Mouse (Mus musculus) left cerebral cortex, postnatal 14 days (tissue): ENCODE measurements at regions not wholly inside any gene's neighbourhood (a gene's known extent, or its start where the extent isn't known, plus 50 kb on each side); places are given as distances from the start of the nearest gene placed in this dataset.
"Not testable (repeated sequence)": the region's sequence is repeated elsewhere in the genome, so short reads cannot be mapped to it uniquely, and the experiment has no call there.

Experiments used
- DNase-seq, 2 experiments: peaks; one replicate each; pipeline ENCODE4 v3.0.0; 2021 to 2022; ENCODE audit warnings: low spot score in 2 of 2, mixed read lengths in 1 of 2
- intact Hi-C: fragments of 180-260 bp; cut with DNase I; formaldehyde crosslinking; loops from one replicate; pipeline ENCODE4 v1.15.1; 2025

DNA sequence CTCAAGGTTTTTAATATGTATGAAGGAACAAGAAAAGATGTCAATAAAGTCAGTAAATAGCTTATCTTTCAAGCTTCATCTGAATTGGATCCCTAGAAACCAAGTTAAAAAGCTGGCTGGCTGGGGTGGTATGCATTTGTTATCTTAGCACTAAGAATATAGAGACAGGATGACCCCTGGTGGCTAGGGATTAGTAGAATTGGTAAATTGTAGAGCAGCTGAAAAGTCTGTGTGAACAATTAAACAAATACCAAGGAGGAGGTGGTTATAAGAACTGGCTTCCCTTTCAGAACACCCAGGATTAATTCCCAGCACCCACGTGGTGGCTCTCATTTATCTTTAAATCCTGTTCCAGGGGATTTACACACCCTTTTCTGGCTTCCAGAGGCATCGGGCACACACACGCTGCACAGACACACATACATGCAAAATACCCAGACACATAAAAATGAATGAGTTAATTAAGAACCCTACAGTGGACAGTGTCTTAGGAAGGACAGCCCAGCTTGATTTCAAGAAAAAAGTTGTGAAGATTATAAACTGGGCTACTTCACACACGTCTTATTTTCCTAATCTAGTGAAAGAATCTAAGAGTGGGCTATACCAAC, 170.5 kb downstream of the Pdzph1 start:
- DNase-seq = peak; percentile 18 to 34
- intact Hi-C loops = loop anchor here (2.0 to 5.0 kb wide), 2 partner anchors 232 to 1048 kb away; no protein-coding TSS in a partner anchor

DNA sequence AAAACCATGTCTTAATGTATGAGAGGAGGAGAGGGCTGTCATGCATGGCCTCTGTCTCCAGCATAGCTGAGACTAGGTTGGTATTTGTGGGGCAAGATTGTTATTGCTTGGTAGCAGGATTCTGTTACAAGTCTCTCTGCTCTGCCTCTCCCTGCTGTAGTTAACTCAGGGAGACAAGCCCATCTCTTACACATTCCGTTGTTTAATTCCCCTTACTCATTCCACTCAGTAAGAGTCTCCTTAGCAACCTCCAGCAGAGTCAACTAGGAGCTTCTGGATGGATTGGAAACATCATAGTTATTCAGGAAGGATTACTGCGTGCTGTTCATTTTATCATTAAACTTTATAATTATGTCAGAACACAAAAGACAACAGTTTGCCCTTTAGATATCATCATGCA, 171.8 kb downstream of the Pdzph1 start:
- intact Hi-C loops = no loop called here
- DNase-seq = no peak

DNA sequence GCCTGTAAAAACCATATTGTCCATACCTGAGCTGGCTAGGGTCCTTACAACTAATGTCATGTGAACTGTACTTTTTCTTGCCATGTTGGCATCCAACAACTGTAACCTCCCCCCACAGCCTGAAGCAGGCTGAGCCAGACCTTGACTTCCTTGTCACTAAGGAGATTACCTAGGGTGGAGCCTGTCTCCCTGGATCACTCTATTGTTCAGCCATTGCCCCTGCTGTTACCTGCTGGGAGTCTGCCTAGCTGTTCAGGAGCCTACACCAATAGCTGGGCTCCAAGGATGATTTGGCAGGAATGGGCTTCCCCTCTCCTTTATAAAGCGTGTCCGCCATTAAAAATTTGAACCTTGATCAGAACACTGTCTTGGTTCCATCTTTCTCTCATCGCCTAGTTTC, 215.7 kb downstream of the Pdzph1 start:
- intact Hi-C loops, DNase-seq: not testable (repeated sequence)

DNA sequence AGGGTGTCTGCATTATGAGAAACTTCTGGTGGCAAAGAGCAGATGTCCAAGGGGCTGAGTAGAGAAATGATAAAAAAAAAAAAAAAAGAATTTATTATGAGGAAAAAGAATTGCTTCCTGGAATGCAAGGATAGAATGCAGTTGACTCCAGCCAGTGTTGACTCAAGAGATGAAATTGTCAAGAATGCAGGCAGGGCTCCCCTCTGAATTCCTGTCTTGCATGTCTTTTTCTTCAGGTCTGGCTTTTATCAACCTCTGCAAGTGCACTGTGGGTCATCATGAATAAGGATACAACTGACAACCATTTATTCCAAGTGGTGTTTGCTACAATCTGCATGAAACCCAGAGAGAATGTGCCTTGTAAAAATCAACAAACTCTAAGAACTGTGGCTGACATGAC, 217.6 kb downstream of the Pdzph1 start:
- intact Hi-C loops = no loop called here
- no peak for DNase-seq

DNA sequence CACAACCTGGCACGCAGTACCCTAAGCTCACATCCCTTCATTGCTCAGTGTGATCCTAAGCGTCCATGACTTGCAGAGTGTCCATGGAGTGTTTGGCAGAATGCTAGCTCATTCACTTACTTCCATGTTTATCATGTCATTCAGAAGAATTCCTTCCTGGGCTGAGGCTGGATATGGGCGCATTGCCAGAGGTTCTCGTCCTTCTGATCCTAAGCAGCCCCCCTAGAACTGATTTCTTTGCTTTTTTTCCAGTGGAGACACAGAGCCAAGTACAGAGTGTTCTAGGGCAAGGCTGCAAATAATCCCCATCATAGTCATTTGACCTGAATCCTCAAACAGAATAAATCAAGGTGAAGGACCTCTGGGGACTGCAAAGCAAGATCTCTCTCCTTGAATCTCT, 226.0 kb downstream of the Pdzph1 start:
- peak in 1 of 2 experiments; percentile 11 for DNase-seq
- intact Hi-C loops = no loop called here

DNA sequence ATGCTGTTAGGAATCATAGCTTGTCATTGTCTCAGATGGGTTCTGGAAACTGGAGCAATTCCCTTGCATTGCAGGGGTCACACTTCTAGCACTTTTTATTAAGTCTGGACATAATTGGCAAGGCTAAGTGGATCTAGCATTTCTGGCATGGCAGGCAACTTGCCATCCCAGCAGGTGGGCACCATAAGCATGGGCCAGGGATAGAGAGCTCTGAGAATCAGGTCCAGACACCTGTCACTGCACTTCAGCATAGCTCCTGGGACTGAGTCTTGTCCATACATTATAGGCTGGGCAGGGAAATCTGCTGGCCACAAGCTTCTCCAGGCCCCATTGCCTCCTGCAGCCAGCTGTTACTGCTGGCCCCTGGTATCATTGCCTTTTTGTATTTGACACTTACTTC, 242.2 kb downstream of the Pdzph1 start:
- intact Hi-C loops = no loop called here

DNA sequence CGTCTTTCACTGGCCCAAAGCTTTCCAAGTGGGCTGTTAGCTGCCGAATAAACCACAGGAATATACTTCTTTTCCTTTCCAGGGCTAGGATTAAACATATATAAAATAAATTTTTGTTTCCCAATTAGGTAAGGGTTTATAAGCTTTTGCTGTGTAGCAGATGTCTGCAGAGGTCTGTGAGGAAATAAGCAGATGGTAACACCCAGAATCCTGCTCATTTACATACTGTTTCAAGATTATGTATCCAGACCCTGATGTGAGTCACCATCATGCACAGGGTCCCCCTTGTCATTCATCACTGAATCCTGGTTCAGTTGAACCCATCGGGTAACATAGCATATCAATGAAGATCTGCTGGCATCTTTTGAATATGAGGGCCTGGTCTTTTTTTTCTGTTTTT, 242.9 kb downstream of the Pdzph1 start:
- peak in 1 of 2 experiments; percentile 24 for DNase-seq
- intact Hi-C loops = no loop called here

More for the DNA sequence above, 242.2 kb downstream of the Pdzph1 start:
- DNase-seq = no peak

DNA sequence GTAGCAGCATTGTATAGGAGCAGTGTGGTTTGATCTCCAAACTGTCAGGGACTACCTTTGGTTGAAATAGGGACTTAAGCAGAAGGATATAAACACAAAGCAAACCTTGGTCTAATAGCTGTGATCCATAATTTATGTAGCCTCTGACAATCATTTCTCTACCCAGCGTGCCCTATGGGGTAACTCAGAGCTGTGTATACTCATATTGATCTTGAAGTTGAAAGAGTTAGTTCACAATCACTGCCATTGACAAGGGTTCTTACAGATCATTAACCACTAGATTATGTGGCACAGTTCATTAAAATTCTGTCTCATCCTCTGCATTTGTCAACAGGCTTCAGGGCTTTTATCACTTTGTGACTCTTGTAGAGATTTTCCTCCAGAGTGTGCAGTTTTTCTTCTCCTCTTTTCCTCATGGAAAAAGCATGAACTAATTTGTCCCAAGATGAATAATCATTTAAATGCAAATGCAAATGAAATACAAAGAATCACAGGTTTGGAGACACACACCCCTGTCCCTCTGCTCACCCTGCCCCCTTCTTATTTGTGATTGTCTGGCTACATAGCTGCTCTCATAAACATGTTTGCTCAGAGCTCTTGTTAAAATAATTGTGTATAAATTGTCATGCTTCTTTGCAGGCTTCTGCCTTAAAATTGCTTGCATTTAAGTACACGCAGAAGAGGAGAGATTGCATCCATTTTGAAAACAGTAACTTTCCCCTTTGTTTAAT, 280.3 kb downstream of the Pdzph1 start:
- no peak for DNase-seq
- intact Hi-C loops = no loop called here

DNA sequence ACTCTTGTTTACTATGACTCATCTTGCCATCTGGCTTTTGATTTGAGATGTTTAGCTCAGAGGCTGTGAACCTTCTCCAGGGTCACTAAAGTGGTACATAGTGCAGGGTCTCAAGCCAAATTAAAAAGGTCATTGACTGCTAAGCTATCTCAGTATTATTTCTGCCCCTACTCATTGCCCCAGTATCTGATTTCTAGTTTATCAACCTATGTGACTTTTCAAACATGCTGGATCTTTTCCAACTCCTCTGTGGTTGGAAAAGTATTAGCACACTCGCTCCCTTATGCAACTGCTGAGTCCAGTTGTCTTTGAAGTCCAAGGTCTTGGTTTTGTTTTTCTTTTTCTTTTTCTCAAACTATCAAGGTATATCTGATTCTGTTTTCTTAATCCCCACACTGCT, 301.0 kb downstream of the Pdzph1 start:
- DNase-seq = no peak
- intact Hi-C loops = no loop called here

DNA sequence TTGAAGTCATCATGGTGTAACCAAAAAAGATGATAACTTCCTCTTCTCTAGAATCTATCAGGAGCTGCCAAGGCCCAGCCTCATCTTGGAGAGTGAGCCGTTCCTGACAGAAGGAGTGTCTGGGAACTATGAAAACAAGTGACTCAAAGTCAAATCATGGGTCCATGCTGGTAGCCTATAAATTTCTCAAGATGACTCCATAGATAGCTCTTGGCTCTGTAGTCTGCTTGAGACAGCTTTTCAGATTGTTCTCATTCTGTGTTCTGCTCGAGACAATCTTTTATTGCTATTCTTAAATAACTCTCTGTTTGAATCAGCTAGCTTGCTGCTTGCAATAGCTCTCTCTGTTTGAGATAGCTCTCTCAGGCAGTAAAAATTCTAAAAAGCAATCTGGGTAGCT, 318.9 kb downstream of the Pdzph1 start:
- intact Hi-C loops = no loop called here
- peak; percentile 23 to 34 for DNase-seq

DNA sequence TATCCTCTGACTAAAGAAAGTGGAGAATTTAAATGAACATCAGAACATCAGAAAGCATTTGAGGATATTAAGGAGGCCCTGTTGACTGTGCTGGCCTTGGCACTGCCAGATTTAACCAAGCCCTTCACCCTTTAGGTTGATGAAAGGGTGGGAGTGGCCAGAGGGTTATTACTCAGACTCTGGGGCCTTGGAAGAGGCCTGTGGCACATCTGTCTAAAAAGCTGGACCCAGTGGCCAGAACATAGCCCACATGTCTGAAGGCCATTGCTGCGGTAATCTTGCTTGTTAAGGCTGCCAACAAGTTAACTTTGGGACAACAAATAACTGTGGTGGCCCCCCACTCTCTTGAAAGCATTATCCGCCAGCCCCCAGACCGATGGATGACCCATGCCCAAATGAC, 323.1 kb downstream of the Pdzph1 start:
- intact Hi-C loops = no loop called here
- DNase-seq = no peak

DNA sequence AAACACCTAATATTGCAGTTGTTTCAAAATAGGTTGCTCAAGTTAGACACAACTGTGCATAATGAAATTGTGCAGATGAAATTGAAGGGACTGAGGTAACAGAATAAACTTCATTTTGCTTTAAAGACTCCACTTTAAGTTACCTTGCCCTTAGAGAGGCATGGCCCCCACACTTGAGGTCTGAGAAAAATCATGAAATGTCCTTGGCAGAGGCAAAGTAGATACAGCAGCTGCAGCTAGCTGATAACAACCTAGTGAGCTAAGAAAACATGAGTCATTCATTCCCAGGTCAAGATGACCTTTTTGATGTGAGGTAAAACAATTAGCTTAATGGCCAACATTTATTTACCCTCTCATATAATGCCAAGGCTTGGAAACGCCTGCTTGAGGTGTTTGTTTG, 347.4 kb downstream of the Pdzph1 start:
- DNase-seq = no peak

DNA sequence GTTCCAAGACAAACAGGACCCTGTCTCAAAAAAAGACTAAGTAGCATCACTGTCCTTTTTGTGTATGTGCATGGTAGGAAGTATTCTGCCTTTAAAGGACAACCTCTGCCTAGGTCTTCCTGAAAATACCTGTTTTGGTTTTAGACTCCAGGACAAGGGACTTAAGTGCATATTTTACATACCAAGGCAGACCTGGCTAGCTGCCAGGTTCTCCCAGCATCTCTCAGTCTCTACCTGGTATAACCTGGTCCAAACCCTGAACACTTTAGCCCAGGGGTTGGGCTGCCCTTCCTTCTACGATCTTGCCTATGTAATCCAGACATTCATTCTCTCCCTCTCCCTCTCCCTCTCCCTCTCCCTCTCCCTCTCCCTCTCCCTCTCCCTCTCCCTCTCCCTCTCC, 348.9 kb downstream of the Pdzph1 start:
- intact Hi-C loops = no loop called here
- no peak for DNase-seq

More for the DNA sequence above, 347.4 kb downstream of the Pdzph1 start:
- intact Hi-C loops = no loop called here

DNA sequence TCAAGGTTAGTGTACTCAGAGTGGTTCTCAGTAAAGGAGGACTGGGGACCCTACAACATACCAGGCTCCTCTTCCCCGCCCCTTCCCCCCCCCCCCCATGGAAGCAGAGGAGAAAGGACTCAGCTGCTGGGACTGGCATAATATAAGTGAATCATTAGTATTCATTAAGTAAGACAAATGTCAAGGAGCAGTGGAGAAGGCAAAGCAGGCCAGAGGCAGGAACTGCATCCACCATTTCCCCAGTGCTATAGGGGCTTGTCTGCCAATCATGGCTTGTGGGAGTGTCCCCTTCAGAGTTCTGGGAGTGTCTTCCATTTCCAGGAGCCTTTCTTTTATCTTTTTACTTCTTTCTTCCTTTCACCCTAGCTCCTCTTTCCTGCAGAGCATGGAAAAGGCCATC, 392.3 kb downstream of the Pdzph1 start:
- DNase-seq = no peak
- intact Hi-C loops = no loop called here

DNA sequence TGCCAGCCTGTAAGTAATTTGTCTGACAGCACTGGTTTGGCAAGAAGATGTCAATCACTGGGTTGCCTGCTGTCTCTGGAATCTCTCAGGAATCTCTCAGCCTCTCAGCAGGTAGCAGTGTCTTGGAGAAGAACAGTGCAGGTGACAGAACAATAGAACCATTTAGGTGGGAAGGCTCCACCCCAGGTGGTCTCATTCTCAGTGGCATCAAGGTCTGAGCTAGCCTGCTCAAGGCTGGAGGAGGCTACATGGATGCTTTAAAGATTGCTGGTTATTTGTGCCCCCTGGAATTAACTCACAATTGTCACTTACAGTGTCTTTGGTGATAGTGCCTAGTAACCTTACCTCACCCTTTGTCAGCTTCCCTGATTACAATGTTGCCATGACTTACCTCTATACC, 394.5 kb downstream of the Pdzph1 start:
- intact Hi-C loops = no loop called here

DNA sequence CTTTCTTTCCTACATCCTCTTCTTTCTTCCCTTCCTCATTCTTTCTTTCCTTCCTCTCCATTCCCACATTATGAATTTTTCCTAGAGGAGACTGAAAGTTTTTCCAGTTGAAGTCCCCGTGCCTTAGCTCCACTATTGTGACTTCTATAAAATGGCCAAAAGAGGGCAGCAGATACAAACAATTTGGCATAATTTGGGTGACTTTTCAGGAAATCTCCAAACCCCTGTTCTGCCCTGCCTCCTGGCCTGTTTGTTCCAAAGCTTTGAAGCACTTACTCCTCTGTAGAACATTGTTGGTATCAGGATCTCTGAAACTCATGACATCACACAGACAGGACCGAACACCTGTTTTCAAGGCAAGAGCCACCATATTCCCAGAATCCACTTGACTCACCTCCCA, 403.2 kb downstream of the Pdzph1 start:
- intact Hi-C loops = loop anchor here (2.0 to 10.0 kb wide), 2 partner anchors 233 to 317 kb away; no protein-coding TSS in a partner anchor

More for the DNA sequence above, 394.5 kb downstream of the Pdzph1 start:
- no peak for DNase-seq

DNA sequence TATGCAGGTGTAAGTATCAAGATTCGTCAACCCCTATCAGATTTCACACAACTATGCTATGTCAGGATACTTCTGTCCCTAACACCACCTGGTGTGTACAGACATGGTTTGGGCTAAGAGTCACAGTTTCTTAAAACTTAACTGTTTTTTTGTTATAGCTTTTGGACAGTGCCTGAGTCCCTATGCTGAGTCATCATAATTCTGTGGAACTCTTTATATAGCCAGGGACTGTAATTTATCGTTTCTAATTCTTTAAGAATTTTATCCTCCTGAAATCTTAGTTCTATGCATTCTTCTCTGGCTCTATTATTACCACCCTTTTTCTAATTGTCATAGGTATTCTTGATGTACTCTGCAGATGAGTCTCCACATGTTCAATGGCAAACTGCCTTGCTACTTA, 418.3 kb downstream of the Pdzph1 start:
- no peak for DNase-seq
- intact Hi-C loops = no loop called here

More for the DNA sequence above, 403.2 kb downstream of the Pdzph1 start:
- DNase-seq = peak; percentile 9 to 20
